Mouse (Mus musculus): ENCODE data around the gene Twist1. TPM values are rescaled to one million over a fixed set of nuclear protein-coding genes. Genes with fewer than 3 reads are reported as not detected.

Gene Twist1
- polyA plus RNA-seq, 1 experiment: 1.4 TPM

DNA sequence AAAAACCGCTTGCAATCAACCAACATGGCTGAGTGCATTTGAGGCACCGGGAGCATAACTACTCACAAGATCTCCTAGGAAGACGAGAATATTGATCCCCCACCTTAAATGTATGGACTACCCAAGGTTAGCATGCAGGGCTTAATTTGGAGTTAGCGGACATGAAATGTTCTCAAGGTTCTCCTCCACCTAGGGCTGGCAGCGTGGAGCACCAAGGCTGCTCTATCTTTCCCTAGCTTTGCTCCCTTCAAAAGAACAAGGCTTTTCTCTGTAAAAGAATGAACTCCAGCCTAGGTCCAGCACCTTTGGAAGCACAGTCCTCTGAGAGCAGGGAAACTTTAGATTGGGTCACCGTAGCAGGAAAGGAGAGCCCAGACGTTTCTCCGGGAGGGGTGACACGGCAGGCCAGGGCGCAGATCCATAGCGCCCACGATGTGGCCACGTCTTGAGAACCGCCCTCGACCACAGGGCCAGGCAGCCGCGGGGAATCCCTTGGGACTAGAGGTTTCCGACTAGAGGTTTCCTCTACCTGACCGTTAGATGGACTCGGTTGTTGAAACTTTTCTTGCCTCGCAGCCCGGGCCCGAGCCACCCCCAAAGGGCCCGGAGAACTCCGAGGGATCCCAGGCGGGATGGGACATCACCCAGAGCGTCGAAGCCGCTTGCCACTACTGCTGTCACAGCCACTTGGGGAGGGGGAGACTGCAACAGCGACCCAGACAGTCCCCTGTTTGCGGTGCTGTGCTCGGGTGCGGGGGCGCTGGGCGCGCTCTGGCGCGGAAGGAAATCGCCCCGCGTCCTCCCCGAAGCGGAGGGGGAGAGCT is 683 bp upstream of the Twist1 start:
- DNase-seq: no peak
- no peak for TF ChIP-seq CTCF (IDR thresholded peaks at IDR 0.05; ENCODE audit: insufficient read depth, low read length)
- no peak for TF ChIP-seq POLR2A (IDR thresholded peaks at IDR 0.05; ENCODE audit: borderline replicate concordance, extremely low read depth, low read depth, low read length)
- 3% methylated on average over 41 of the region's 43 CpGs for WGBS
- Histone ChIP-seq H3K4me3 (replicated peaks; ENCODE audit: extremely low read depth, low read depth, low read length) (no peak overlapping the region), H3K4me1 (ENCODE audit: control insufficient read depth, insufficient read depth, low read length) (peaks cover 4% of the 10 kb centered on the region; the same call in 1 of the 2 replicates)

DNA sequence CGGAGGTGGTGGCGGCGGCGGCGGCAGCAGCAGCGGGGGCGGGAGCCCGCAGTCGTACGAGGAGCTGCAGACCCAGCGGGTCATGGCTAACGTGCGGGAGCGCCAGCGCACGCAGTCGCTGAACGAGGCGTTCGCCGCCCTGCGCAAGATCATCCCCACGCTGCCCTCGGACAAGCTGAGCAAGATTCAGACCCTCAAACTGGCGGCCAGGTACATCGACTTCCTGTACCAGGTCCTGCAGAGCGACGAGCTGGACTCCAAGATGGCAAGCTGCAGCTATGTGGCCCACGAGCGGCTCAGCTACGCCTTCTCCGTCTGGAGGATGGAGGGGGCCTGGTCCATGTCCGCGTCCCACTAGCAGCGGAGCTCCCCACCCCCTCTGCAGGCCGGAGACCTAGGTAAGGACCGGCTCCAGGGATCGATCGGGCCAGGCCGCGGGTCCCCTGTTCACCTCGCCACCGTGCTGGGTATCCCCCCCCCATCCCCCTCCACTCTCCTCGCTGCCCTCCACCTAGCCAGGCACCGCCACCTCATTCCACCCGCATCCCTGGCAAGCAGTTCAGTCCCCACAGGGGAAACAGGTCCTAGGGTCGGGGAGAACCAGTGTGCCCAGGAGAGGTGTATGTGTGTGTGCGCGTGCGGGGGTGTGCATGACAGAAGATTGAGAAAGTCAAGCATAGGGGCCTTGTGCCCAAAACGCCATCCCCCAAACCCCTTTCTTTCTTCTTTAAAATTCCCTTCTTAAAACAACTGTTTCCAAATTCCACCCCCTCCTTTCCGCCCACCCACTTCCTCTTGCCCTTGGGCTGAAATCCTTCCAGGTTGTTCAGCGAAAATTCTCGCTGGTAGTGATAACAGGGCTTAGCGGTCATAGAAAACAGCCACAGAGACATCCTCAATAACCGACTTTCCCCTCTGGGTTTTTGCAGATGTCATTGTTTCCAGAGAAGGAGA is 1.0 kb downstream of the Twist1 start:
- peak overlapping the region; percentile 48 for H3K4me3 ChIP-seq (replicated peaks; ENCODE audit: extremely low read depth, low read depth, low read length)
- 3% methylated on average over 55 of the region's 56 CpGs for whole genome bisulfite sequencing
- DNase-seq: no peak
- TF ChIP-seq POLR2A (IDR thresholded peaks at IDR 0.05; ENCODE audit: borderline replicate concordance, extremely low read depth, low read depth, low read length): no peak
- no peak for TF ChIP-seq CTCF (IDR thresholded peaks at IDR 0.05; ENCODE audit: insufficient read depth, low read length)
- peaks cover 4% of the 10 kb centered on the region; the same call in 1 of the 2 replicates for H3K4me1 ChIP-seq (ENCODE audit: control insufficient read depth, insufficient read depth, low read length)

DNA sequence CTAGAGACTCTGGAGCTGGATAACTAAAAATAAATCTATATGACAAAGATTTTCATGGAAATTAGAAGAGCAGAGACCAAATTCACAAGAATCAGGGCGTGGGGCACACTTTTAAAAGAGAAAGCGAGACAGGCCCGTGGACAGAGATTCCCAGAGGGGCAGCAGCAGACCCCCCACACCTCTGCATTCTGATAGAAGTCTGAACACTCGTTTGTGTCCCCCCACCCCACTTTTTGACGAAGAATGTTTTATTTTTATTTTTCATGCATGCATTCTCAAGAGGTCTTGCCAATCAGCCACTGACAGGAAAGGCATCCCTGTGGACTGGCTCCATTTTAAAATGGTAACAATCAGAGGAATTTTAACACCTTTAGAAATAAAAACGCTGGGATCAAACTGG is 1.7 kb downstream of the Twist1 start:
- TF ChIP-seq CTCF (IDR thresholded peaks at IDR 0.05; ENCODE audit: insufficient read depth, low read length) (no peak), POLR2A (IDR thresholded peaks at IDR 0.05; ENCODE audit: borderline replicate concordance, extremely low read depth, low read depth, low read length) (no peak)
- DNase-seq: no peak
- no peak overlapping the region for H3K4me3 ChIP-seq (replicated peaks; ENCODE audit: extremely low read depth, low read depth, low read length)
- WGBS: 14% methylated on average over 6 of the region's 6 CpGs
- peaks cover 4% of the 10 kb centered on the region; the same call in 1 of the 2 replicates for H3K4me1 ChIP-seq (ENCODE audit: control insufficient read depth, insufficient read depth, low read length)

DNA sequence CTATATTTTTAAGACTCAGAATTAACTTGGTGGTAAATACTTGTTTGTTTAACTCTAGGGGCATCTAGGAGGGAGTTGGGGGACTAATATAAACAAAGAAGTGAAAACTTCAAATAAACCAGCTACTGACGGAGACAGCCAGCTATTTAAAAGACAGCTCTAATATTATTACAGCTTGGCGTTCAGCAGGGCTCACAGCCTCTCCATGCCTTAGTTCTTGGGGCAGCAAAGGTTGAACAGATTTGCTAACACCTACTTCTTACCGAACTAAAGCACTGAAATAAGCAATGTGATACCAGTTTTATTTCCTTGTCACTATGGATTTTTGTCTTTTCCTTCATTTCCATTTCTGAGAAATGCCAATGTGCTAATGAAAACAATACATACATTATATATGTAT is 2.4 kb downstream of the Twist1 start:
- Histone ChIP-seq H3K4me3 (replicated peaks; ENCODE audit: extremely low read depth, low read depth, low read length) (no peak overlapping the region), H3K4me1 (ENCODE audit: control insufficient read depth, insufficient read depth, low read length) (peaks cover 4% of the 10 kb centered on the region; the same call in 1 of the 2 replicates)
- DNase-seq: no peak
- TF ChIP-seq POLR2A (IDR thresholded peaks at IDR 0.05; ENCODE audit: borderline replicate concordance, extremely low read depth, low read depth, low read length) (no peak), CTCF (IDR thresholded peaks at IDR 0.05; ENCODE audit: insufficient read depth, low read length) (no peak)
- 16% methylated on average over 3 of the region's 3 CpGs for WGBS

DNA sequence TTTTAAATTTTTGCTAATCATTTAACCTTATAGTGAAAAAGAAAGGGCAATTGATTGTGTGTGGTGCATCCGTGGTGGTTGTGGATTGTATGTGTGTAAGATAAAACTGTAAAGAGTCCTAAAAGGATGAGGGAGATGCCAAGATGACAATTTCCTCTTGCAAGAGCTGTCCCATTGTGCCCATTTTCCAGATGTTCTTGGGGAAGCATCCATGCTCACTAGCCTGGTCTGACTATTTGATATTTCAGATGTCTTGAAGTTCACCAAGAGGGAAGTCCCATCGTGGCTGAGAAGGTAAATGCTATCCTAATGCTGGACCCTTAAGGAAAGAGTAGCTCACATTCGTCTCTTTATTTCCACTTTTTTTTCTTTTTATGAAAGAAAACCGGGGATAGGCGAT is 3.5 kb downstream of the Twist1 start:
- WGBS: 35% methylated on average over 5 of the region's 5 CpGs

DNA sequence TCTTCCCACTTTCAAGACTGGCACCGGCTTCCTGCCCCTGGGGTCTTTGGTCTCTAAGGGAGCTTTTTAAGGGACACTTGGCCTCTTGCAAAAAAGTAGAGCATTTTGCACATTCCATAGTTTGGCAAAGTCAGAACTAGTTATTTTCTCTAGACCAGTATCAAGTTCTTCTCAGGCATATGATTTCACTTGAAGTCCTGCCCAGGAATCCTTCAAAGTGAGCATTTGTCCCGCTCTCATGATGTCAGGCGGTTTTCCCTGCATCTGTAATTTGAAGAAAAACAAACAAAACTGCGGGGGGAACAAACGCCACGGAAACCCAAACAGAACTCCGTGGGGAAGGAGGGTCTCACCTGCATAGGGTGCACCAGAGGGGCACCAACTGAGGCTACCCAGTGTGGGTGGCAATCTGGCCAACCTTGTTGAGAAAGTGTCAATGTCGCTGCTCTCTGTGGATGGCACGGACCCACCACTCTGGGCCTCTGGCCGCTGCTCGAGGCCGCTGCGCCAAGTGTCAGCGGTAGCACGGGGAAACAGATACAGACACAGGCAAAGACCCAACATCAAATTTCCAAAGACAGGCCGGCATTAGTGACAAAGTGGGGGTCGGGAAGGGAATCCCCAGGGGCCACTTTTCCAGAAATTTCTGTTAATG is 4.8 kb downstream of the Twist1 start:
- Histone ChIP-seq H3K4me1 (ENCODE audit: control insufficient read depth, insufficient read depth, low read length) (peaks cover 4% of the 10 kb centered on the region; the same call in 1 of the 2 replicates), H3K4me3 (replicated peaks; ENCODE audit: extremely low read depth, low read depth, low read length) (no peak overlapping the region)
- DNase-seq: no peak
- TF ChIP-seq CTCF (IDR thresholded peaks at IDR 0.05; ENCODE audit: insufficient read depth, low read length) (no peak), POLR2A (IDR thresholded peaks at IDR 0.05; ENCODE audit: borderline replicate concordance, extremely low read depth, low read depth, low read length) (no peak)
- WGBS: 14% methylated on average over 17 of the region's 17 CpGs

More for the DNA sequence above, 3.5 kb downstream of the Twist1 start:
- no peak for DNase-seq
- Histone ChIP-seq H3K4me3 (replicated peaks; ENCODE audit: extremely low read depth, low read depth, low read length) (no peak overlapping the region), H3K4me1 (ENCODE audit: control insufficient read depth, insufficient read depth, low read length) (peaks cover 4% of the 10 kb centered on the region; the same call in 1 of the 2 replicates)
- TF ChIP-seq CTCF (IDR thresholded peaks at IDR 0.05; ENCODE audit: insufficient read depth, low read length) (no peak), POLR2A (IDR thresholded peaks at IDR 0.05; ENCODE audit: borderline replicate concordance, extremely low read depth, low read depth, low read length) (no peak)

DNA sequence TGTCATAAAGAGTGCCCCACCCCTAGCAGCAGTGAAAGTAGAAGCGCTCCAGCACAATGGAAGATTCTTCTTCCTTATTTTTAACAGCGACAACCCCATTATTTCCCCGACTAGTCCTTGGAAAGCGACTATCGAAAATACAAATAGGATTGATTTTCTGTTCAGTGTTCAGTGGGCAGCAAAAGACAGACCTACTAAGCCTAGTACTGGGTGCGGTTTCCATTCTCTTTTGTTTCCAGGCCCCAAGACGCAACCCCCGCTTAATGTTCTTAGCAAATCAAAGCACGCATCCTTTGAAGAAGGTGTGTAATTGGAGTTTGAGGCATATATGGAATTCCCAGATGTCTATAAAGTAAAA is 5.3 kb downstream of the Twist1 start:
- 29% methylated on average over 9 of the region's 9 CpGs for WGBS
- DNase-seq: no peak
- TF ChIP-seq POLR2A (IDR thresholded peaks at IDR 0.05; ENCODE audit: borderline replicate concordance, extremely low read depth, low read depth, low read length) (no peak), CTCF (IDR thresholded peaks at IDR 0.05; ENCODE audit: insufficient read depth, low read length) (no peak)
- no peak overlapping the region for H3K4me3 ChIP-seq (replicated peaks; ENCODE audit: extremely low read depth, low read depth, low read length)
- peaks cover 4% of the 10 kb centered on the region; the same call in 1 of the 2 replicates for H3K4me1 ChIP-seq (ENCODE audit: control insufficient read depth, insufficient read depth, low read length)

DNA sequence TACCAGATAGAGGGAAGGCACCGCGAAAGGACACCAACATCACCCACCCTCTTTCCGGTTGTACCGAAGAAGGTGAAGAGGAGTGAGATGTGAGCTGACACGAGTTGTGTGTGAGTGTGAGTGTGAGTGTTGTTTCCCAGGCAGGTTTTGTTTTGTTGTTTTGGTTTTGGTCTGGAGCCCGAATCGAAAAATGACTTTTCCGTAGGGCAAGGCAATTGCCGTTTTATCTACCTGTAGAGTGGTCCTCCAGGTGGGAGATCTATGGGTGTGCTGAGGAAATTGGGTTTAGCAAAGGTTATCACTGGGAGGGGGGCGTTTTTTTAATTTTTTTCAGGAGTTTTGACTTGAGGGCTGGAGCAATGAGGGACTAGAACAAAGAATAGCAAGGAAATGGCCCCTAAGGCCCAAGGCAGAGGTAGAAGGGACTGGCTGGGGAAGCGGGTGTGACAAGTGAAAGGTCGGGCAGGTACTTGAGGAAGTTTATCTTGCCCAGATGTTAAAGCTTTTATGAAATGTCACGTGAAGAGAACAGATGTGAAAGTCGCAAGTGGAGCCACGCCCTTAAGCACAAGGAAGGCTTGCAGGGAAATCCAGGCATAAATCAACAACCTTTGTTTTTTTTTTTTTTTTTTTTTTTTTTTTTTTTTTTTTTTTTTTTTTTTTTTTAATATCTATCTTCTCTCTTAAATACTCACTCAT is 6.3 kb downstream of the Twist1 start:
- no peak for DNase-seq
- no peak for TF ChIP-seq POLR2A (IDR thresholded peaks at IDR 0.05; ENCODE audit: borderline replicate concordance, extremely low read depth, low read depth, low read length)
- no peak for TF ChIP-seq CTCF (IDR thresholded peaks at IDR 0.05; ENCODE audit: insufficient read depth, low read length)
- Histone ChIP-seq H3K4me3 (replicated peaks; ENCODE audit: extremely low read depth, low read depth, low read length) (no peak overlapping the region), H3K4me1 (ENCODE audit: control insufficient read depth, insufficient read depth, low read length) (no peaks in the 10 kb centered on the region)
- WGBS: 21% methylated on average over 15 of the region's 15 CpGs
